Mouse (Mus musculus): Measurements from ENCODE around the gene Stra6. TPM values are rescaled to one million over a fixed set of nuclear protein-coding genes. Genes with fewer than 3 reads are reported as not detected.

The Stra6 gene
- polyA plus RNA-seq, 1 experiment, result 0.29 TPM

GRCm38 (mm10) chr9:58096629-58097301 lies 33.2 kb downstream of the Stra6 start:
- Histone ChIP-seq H3K79me2 (ENCODE audit: control insufficient read depth, insufficient read depth) (no peaks in the 10 kb centered on the region), H3K79me3 (ENCODE audit: low read depth) (no peaks in the 10 kb centered on the region), H3K36me3 (ENCODE audit: control insufficient read depth, insufficient read depth) (no peaks in the 10 kb centered on the region), H3K27me3 (ENCODE audit: control insufficient read depth, insufficient read depth, insufficient read length) (peaks cover 3% of the 10 kb centered on the region), H3ac (ENCODE audit: control insufficient read depth, insufficient read length, low read depth) (no peak overlapping the region), H3K4me3 (ENCODE audit: insufficient read depth, poor library complexity, severe bottlenecking) (no peak overlapping the region)
- TF ChIP-seq CEBPB (IDR thresholded peaks at IDR 0.05; ENCODE audit: low read depth) (no peak), FOSL1 (IDR thresholded peaks at IDR 0.05; ENCODE audit: insufficient read depth, low read length, poor library complexity, severe bottlenecking) (no peak), CTCF (IDR thresholded peaks at IDR 0.05; ENCODE audit: control insufficient read depth, insufficient read depth, insufficient read length) (no peak), MYOG (IDR thresholded peaks at IDR 0.05; ENCODE audit: control insufficient read depth, extremely low read depth, insufficient read length) (no peak), MYOD1 (IDR thresholded peaks at IDR 0.05; ENCODE audit: control insufficient read depth, insufficient read length, low read depth) (no peak), MAX (IDR thresholded peaks at IDR 0.05) (no peak), USF1 (IDR thresholded peaks at IDR 0.05; ENCODE audit: low read depth) (no peak)

GRCm38 (mm10) chr9:58099836-58100565 lies 36.4 kb downstream of the Stra6 start:
- no peaks in the 10 kb centered on the region for H3K79me3 ChIP-seq (ENCODE audit: low read depth)
- H3ac ChIP-seq (ENCODE audit: control insufficient read depth, insufficient read length, low read depth), result no peak overlapping the region
- no peaks in the 10 kb centered on the region for H3K79me2 ChIP-seq (ENCODE audit: control insufficient read depth, insufficient read depth)
- TF ChIP-seq USF1 (IDR thresholded peaks at IDR 0.05; ENCODE audit: low read depth) (no peak), CTCF (IDR thresholded peaks at IDR 0.05; ENCODE audit: control insufficient read depth, insufficient read depth, insufficient read length) (no peak), MYOG (IDR thresholded peaks at IDR 0.05; ENCODE audit: control insufficient read depth, extremely low read depth, insufficient read length) (no peak), FOSL1 (IDR thresholded peaks at IDR 0.05; ENCODE audit: insufficient read depth, low read length, poor library complexity, severe bottlenecking) (no peak), MYOD1 (IDR thresholded peaks at IDR 0.05; ENCODE audit: control insufficient read depth, insufficient read length, low read depth) (no peak), MAX (IDR thresholded peaks at IDR 0.05) (no peak), CEBPB (IDR thresholded peaks at IDR 0.05; ENCODE audit: low read depth) (no peak)
- peaks cover 3% of the 10 kb centered on the region for H3K27me3 ChIP-seq (ENCODE audit: control insufficient read depth, insufficient read depth, insufficient read length)
- no peaks in the 10 kb centered on the region for H3K36me3 ChIP-seq (ENCODE audit: control insufficient read depth, insufficient read depth)
- H3K4me3 ChIP-seq (ENCODE audit: insufficient read depth, poor library complexity, severe bottlenecking), result no peak overlapping the region

GRCm38 (mm10) chr9:58102013-58102412 lies 38.4 kb downstream of the Stra6 start:
- TF ChIP-seq CEBPB (IDR thresholded peaks at IDR 0.05; ENCODE audit: low read depth), result no peak
- TF ChIP-seq MAX (IDR thresholded peaks at IDR 0.05), result no peak
- TF ChIP-seq MYOG (IDR thresholded peaks at IDR 0.05; ENCODE audit: control insufficient read depth, extremely low read depth, insufficient read length), result no peak
- no peak for TF ChIP-seq MYOD1 (IDR thresholded peaks at IDR 0.05; ENCODE audit: control insufficient read depth, insufficient read length, low read depth)
- Histone ChIP-seq H3K36me3 (ENCODE audit: control insufficient read depth, insufficient read depth) (no peaks in the 10 kb centered on the region), H3K79me2 (ENCODE audit: control insufficient read depth, insufficient read depth) (no peaks in the 10 kb centered on the region), H3K79me3 (ENCODE audit: low read depth) (no peaks in the 10 kb centered on the region), H3ac (ENCODE audit: control insufficient read depth, insufficient read length, low read depth) (no peak overlapping the region), H3K27me3 (ENCODE audit: control insufficient read depth, insufficient read depth, insufficient read length) (peaks cover 3% of the 10 kb centered on the region), H3K4me3 (ENCODE audit: insufficient read depth, poor library complexity, severe bottlenecking) (no peak overlapping the region)

GRCm38 (mm10) chr9:58103647-58104046 lies 40.1 kb downstream of the Stra6 start:
- Histone ChIP-seq H3K4me3 (ENCODE audit: insufficient read depth, poor library complexity, severe bottlenecking) (no peak overlapping the region), H3ac (ENCODE audit: control insufficient read depth, insufficient read length, low read depth) (no peak overlapping the region), H3K27me3 (ENCODE audit: control insufficient read depth, insufficient read depth, insufficient read length) (no peaks in the 10 kb centered on the region), H3K79me3 (ENCODE audit: low read depth) (no peaks in the 10 kb centered on the region), H3K36me3 (ENCODE audit: control insufficient read depth, insufficient read depth) (no peaks in the 10 kb centered on the region), H3K79me2 (ENCODE audit: control insufficient read depth, insufficient read depth) (no peaks in the 10 kb centered on the region)
- TF ChIP-seq USF1 (IDR thresholded peaks at IDR 0.05; ENCODE audit: low read depth) (no peak), MAX (IDR thresholded peaks at IDR 0.05) (no peak), CEBPB (IDR thresholded peaks at IDR 0.05; ENCODE audit: low read depth) (no peak), MYOG (IDR thresholded peaks at IDR 0.05; ENCODE audit: control insufficient read depth, extremely low read depth, insufficient read length) (no peak), MYOD1 (IDR thresholded peaks at IDR 0.05; ENCODE audit: control insufficient read depth, insufficient read length, low read depth) (no peak), FOSL1 (IDR thresholded peaks at IDR 0.05; ENCODE audit: insufficient read depth, low read length, poor library complexity, severe bottlenecking) (no peak), CTCF (IDR thresholded peaks at IDR 0.05; ENCODE audit: control insufficient read depth, insufficient read depth, insufficient read length) (no peak)

- H3K4me3 ChIP-seq (ENCODE audit: insufficient read depth, poor library complexity, severe bottlenecking), result no peak overlapping the region
- no peak overlapping the region for H3ac ChIP-seq (ENCODE audit: control insufficient read depth, insufficient read length, low read depth)
- TF ChIP-seq MYOD1 (IDR thresholded peaks at IDR 0.05; ENCODE audit: control insufficient read depth, insufficient read length, low read depth) (no peak), FOSL1 (IDR thresholded peaks at IDR 0.05; ENCODE audit: insufficient read depth, low read length, poor library complexity, severe bottlenecking) (no peak), CEBPB (IDR thresholded peaks at IDR 0.05; ENCODE audit: low read depth) (no peak), MYOG (IDR thresholded peaks at IDR 0.05; ENCODE audit: control insufficient read depth, extremely low read depth, insufficient read length) (no peak), MAX (IDR thresholded peaks at IDR 0.05) (no peak), USF1 (IDR thresholded peaks at IDR 0.05; ENCODE audit: low read depth) (no peak), CTCF (IDR thresholded peaks at IDR 0.05; ENCODE audit: control insufficient read depth, insufficient read depth, insufficient read length) (no peak)
- H3K36me3 ChIP-seq (ENCODE audit: control insufficient read depth, insufficient read depth), result no peaks in the 10 kb centered on the region
- H3K27me3 ChIP-seq (ENCODE audit: control insufficient read depth, insufficient read depth, insufficient read length), result no peaks in the 10 kb centered on the region
- no peaks in the 10 kb centered on the region for H3K79me3 ChIP-seq (ENCODE audit: low read depth)
- H3K79me2 ChIP-seq (ENCODE audit: control insufficient read depth, insufficient read depth), result no peaks in the 10 kb centered on the region
Measured at GRCm38 (mm10) chr9:58105595-58106169, 42.1 kb downstream of the Stra6 start.
